Mouse (Mus musculus) kidney, postnatal 14 days (tissue): Measurements from ENCODE around the gene Mcur1.
A peak's percentile ranks its signal among the peaks of the same experiment; 100 is the strongest.

Source experiments
- DNase-seq: peaks from one replicate; pipeline ENCODE4 v3.0.0; 2022; ENCODE audit warnings: mixed read lengths

Mcur1 gene

GRCm38 (mm10) chr13:43524491-43525362 is 35.3 kb downstream of the Mcur1 start:
- peak; percentile 33 for DNase-seq

- no peak for DNase-seq
Observed at GRCm38 (mm10) chr13:43523906-43524480, 36.0 kb downstream of the Mcur1 start.

DNA sequence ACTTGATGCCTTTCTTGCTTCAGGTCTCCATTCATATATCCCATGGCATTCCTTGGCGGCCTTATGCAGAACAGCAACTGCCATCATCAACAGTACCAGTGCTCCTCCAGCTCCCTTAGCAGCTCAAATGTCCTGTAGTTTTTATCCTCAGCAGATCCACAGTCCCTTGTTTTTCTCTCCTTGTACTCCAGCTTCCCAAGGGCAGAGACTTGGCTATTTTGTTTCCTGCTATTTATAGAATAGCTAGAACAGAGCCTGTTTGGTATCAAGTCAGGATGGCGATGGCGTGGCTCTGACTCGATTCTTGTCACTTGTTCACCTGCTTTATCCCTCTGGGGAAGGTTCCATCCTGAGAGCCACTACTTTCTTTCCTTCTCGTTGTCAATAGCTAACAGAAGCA is 38.1 kb downstream of the Mcur1 start:
- no peak for DNase-seq

- DNase-seq, result no peak
Observed at GRCm38 (mm10) chr13:43519251-43519650, 40.7 kb downstream of the Mcur1 start.

GRCm38 (mm10) chr13:43517371-43517770 is 42.6 kb downstream of the Mcur1 start:
- no peak for DNase-seq

DNA sequence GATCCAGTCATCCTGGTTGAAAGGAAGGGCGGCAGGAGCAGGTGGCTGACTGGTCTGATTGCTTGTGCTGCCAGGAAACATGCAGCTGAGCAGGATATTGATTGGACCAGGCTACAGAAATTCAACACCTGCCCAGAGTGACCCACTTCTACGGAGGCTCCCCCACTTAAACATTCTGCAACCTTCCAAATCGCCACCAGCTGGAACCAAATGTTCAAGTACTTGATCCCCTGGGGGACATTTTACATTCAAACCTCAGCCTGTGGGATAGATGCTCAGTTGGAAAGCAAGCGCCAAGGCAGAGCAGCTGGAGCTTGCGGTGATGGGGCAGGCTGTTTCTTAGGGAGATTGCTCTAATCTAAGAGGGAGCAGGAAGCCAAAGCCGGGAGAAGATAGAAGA is 43.1 kb downstream of the Mcur1 start:
- DNase-seq, result no peak

DNA sequence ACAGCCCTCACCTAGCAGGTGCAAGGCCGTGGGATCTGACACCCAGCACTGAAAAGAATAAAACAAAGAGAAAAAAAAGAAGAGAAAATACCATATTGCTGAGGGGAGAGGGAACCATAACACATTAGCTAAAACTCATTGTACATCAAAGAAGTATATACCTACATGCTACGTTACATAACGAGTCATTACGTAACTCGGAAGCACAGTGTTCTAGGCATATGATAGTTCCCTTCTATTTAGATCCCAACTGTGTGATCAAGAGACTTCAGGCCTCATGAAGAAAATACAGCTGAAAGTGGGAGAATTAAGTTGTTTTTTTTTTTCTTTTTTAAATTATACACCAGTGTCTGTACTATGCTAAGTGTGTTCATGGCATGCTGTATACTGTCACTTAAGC is 43.9 kb downstream of the Mcur1 start:
- DNase-seq, result no peak

GRCm38 (mm10) chr13:43514950-43515358 is 45.0 kb downstream of the Mcur1 start:
- no peak for DNase-seq

- DNase-seq, result no peak
Observed at GRCm38 (mm10) chr13:43512736-43513135, 47.3 kb downstream of the Mcur1 start.

DNA sequence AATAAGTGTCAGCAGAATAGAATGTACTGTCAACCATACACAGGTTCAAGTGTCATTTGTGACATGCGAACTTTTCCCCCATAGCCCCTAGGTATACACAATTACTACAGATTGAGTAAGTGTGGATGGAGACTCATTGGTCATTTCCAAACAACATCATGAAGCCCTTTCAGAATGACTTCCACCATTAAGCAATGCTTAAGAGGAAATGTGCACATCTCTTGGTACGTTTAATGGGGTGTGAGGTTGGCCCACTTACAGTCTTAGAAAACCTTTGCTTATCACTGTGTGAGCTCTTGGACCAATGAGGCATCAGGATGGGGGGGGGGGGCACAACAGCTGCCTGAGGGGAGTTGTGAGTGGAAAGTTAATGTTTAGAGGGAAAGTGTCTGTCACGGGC is 54.2 kb downstream of the Mcur1 start:
- no peak for DNase-seq

DNA sequence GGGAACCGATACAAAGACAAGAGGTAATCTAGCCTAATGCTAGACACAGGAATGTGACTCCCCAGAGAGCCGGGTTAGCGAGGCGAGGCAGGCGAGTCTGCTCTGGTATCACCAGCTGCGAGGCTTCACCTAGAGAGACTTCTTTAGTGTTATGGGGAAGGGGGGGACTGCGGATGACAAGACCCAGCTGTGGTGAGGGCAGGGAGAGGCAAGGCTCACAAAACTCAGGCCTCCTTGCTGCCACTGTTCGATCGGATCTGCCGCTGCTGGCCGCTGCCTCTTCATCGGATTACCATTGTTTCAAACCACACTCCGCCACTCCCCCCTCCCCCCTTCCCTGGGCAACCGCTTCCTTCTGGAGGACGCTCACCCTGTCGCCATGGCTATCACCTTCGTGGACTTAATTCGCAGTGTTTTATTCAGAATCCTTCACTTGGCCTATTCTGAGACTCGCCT is 56.6 kb downstream of the Mcur1 start:
- DNase-seq, result peak; percentile 74

GRCm38 (mm10) chr13:43501601-43502000 is 58.4 kb downstream of the Mcur1 start:
- DNase-seq, result no peak

GRCm38 (mm10) chr13:43500483-43500850 is 59.5 kb downstream of the Mcur1 start:
- no peak for DNase-seq

GRCm38 (mm10) chr13:43499731-43500482 is 60.1 kb downstream of the Mcur1 start:
- DNase-seq, result no peak

DNA sequence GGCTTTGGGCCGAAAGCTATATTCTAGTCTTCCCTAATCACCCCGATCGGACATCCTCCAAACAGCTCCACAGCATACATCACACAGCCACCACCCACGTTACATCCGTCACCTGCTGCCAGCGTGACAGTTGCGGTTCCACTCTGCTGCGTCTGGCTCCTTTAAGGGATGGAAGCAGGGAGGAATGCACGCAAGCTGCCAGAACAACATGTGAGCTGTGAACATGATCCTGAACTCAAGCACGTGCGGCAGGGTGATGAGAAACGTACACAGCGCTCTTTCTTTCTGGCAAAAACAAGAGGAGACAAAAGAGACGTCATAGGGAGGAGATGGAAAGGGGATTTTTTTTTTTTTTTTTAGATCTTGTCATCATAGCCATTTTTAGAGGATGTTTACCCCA is 61.1 kb downstream of the Mcur1 start:
- DNase-seq, result peak; percentile 26

- DNase-seq, result no peak
Observed at GRCm38 (mm10) chr13:43497769-43498168, 62.2 kb downstream of the Mcur1 start.

GRCm38 (mm10) chr13:43496660-43497059 is 63.3 kb downstream of the Mcur1 start:
- DNase-seq, result no peak

GRCm38 (mm10) chr13:43495645-43496044 is 64.3 kb downstream of the Mcur1 start:
- DNase-seq, result no peak

DNA sequence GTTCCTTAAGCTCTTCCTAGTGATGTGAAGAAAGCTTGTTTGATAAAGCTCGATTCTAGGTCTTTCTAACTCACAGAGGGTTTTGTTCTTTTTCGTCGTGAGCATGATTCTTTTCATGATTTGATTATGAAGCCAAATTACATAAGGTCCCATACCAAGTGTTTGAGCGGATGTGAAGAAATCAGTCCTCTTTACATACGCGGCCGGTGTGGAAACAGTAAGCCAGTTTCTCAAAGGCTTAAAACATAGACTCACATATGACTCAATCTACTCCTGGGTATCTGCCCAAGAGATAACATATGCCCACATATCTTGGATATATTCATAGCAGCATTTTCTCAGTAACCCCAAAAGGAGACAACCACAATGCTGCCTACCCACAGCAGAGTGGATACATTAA is 66.3 kb downstream of the Mcur1 start:
- no peak for DNase-seq

GRCm38 (mm10) chr13:43493058-43493481 is 66.9 kb downstream of the Mcur1 start:
- DNase-seq, result no peak
